Mouse (Mus musculus): ENCODE data around the gene Tssk3.
"Not testable (repeated sequence)": the region's sequence is repeated elsewhere in the genome, so short reads cannot be mapped to it uniquely, and the experiment has no call there.

The Tssk3 gene

DNA sequence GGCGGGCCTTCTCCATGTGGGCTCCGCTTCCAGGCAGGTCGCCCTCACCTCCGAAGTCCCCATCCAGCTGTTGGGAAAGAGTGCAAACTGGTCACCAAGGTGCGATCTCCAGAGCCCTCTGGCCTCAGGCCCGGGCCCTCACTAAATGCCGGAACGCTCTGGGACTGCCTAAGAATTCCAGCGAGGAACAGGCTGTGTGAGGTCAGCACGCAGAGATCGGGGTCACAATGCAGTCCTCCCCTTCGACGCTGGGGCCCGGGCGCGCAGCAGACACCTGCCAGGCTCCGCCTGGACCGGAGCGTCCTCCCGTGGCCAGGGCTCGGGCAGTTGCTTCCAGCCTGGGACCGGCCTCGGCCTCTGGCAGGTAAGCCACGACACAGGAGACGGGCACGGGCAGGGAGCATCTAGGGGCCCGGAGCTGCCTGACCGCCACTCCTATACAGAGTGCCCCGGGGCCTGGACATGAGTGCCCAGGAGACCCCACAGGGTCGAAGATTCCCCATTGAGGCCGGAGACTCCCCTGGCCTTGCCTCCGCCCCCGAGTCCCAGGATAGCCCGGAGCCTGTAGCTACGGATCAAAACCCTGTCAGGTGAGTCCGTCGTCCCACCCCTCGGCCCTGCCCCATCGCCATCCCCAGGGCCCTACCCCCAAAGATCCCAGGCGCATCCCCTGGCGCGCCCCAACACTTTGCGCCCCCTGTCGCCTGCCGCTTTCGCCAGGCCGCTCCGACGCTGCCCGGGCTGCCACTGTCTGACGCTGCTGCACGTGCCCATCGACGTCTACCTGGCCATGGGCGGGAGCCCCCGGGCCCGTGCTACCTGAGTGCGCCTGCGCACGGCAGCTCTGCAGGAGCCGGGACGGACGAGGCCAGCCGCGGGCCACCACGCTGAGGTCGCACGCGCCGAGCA, at the start of gene Tssk3, which contains the start of gene Fam229a:
Gene Tssk3 (minus strand): TSS at position 51 of the 909 bp plus-strand sequence.
Gene Fam229a (plus strand): TSS at position 219 of the 909 bp plus-strand sequence.
- no peak for DNase-seq (ENCODE audit: low spot score in 2 of 2)

DNA sequence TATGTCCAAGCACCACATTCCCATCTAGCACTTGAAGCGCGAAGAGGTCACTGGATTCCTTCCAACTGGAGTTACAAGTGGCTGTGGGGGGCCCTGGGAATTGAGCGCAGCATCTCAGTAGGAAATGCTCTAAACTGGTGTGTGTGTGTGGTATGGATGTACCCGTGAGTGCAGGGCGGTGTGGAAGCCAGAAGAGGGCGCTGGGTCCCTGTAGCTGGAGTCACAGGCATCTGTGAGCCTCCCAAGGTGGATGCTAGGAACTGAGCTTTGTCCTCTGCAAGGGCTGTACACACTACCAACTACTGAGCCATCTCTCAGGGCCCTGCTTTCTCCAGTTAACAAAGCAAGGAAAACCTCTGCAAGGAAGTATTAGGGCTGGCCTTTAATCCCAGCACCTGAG, 49.2 kb upstream of the Tssk3 start:
- DNase-seq (ENCODE audit: low spot score in 2 of 2): no peak

DNA sequence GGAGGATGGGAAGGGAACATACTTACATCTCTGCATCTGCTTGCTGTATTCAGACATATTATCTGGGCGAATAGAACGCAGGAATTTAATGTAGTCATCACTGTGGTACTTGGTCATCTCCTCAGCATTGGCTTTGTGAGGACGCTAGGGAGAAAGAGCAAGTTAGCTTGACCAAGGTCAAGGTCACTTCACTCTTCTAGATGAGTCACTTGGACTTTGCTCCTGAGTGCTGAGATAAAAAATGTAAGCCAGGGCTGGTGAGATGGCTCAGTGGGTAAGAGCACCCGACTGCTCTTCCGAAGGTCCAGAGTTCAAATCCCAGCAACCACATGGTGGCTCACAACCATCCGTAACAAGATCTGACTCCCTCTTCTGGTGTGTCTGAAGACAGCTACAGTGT, 38.1 kb upstream of the Tssk3 start:
- not testable (repeated sequence) for DNase-seq (ENCODE audit: low spot score in 2 of 2)

DNA sequence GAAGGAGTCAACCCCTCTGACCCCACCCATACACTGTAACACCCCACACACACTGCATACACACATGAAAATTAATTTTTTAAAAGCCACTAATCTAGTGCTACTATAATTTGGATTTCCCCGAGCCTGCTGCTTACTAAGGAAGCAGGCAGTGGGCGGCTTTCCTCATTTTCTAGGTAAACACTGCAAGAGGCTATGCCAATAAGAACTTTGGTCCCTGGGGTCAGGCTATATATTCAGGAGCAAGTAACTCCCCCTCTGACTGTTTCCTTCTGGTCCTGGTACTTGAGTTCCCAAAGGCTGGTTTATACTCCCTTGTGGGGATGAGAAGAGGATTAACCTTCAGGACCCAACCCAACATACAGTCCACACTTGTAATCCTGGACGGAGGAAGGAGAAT, 35.1 kb upstream of the Tssk3 start:
- DNase-seq (ENCODE audit: low spot score in 2 of 2): no peak

DNA sequence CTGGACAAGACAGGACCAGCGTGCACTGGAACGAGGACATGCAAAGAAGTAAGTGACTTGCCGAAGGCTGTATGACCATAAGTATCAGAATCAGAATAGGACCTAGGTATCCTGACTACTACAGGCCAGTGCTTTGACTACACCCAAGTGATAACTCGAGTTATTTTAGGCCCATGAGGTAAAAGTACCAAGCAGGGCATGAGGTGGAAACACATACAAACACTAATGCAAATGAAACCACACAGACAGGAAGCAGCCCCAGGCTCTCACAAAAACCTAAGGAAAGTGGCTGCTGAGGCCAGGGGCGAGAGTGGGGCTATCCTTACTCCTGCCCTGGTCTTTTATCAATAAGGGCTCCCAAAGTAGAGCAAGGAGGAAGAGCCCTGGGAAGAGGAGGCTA, 34.5 kb upstream of the Tssk3 start:
- no peak for DNase-seq (ENCODE audit: low spot score in 2 of 2)

DNA sequence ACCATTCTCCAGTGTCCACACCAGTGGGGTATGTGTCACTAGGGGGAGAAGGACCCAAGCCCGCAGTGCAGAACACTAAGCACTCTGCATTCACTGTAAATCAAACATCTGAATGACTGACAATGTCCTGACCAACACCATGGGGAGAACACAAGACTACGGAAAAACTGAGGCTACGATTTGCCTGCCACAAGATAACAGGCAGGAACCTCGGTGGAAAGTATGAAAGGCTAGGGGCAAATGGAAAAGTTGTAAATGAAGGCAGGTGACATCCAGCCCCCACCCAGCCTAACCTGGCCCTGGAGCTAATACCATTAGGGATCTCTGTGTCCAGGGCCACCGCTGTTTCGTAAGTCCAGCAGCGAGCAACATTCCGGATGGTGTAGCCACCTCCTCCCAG, 27.7 kb upstream of the Tssk3 start:
- no peak for DNase-seq (ENCODE audit: low spot score in 2 of 2)

DNA sequence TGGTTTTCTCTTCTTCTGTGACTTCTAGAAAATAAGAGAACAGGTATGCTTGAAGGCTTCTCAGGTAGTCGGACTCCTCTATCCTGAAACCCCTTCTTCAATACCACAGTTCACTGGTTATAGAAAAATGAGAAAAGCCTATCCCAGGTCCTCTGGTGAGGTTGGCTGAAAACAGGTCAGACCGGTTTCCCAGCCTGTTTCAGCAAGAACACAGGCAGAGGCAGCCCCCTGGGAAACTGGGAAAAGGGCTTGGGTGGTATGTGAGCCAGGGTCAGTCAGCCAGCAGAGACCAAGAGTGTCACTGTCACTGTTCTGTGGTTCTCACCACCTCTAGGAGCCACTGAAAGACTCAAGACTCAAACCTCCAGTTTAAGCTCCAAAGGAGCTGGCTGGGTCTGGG, 26.1 kb upstream of the Tssk3 start:
- DNase-seq (ENCODE audit: low spot score in 2 of 2): no peak

DNA sequence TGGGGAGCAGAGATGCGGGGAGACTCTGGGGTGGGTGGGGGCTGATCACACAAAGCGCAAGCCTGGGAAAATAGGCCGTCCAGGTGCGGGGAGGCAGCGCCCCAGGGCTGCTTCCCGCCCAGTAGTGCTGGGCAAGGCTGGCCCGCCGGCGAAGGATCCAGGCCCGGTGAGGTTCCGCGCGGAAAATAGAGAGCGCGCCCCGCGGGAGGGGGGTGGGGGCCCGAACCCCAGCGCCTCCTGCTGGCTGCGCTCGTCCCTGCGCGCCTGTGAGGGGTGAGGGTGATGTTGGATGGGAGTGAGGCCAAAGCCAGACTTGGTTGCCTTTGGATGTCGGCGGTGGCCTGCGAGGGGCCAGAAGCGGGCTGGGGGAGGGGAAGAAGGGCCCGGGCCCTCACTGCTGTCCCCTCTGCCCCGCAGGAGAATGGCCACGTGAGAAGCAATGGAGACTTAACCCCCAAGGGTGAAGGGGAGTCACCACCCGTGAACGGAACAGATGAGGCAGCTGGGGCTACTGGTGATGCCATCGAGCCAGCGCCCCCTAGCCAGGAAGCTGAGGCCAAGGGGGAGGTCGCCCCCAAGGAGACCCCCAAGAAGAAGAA, 23.6 kb upstream of the Tssk3 start:
- DNase-seq (ENCODE audit: low spot score in 2 of 2): no peak

DNA sequence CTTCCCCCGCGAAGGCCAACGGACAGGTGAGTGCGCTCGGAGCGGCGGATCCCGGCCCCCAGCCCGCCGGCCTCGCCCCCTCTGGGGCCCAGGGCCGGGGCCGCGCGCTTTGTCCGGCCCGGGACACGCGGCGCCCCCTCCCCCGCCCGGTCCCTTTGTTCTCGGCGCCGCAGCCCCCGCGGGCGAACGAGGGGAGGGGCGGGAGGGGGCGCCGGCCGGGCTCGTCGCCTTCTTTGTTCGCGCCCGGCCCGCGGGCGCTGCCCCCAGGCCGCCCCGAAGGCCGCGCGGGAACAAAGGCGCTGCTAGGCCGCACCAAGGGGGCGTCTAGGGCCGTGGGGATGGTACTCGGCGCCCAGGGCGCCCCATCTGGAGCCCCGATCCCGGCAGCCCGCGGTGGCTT, 23.1 kb upstream of the Tssk3 start:
- DNase-seq (ENCODE audit: low spot score in 2 of 2): no peak

DNA sequence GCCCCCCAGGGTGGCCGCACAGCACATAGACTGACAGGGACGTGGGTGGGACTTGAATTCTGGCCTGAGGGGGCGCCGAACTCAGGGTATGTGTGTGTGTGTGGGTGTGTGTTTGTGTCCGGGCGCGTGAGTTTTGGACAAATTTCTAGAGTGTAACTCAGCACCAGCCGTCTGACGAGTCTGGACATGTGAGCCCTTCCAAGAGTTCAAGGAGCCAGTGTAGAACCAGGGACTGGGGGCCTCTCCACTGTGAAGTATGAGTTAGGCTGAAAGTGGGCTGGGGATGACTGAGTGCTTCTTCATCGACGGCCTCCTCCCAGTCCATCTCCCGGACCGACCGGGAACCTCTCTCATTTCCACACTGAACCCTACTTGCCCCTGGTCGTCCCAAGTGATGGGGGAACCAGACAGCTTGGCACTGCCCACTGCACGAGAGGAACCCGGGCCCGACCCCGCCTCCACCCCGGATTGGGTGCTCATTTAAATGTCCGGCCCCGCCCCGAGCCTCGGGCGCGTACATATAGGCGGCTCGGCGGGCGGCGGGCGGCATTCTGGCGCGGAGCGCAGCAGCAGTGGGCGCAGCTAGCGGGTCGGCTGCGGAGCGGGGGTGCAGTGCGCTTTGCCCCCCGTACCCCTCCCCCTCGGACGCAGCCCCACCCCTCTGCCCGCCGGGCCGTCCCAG, 22.4 kb upstream of the Tssk3 start, which contains the start of gene Marcksl1:
Gene Marcksl1 (plus strand): TSS at position 496 of the 682 bp plus-strand sequence.
- peak in 1 of 2 experiments; percentile 64 for DNase-seq (ENCODE audit: low spot score in 2 of 2)

DNA sequence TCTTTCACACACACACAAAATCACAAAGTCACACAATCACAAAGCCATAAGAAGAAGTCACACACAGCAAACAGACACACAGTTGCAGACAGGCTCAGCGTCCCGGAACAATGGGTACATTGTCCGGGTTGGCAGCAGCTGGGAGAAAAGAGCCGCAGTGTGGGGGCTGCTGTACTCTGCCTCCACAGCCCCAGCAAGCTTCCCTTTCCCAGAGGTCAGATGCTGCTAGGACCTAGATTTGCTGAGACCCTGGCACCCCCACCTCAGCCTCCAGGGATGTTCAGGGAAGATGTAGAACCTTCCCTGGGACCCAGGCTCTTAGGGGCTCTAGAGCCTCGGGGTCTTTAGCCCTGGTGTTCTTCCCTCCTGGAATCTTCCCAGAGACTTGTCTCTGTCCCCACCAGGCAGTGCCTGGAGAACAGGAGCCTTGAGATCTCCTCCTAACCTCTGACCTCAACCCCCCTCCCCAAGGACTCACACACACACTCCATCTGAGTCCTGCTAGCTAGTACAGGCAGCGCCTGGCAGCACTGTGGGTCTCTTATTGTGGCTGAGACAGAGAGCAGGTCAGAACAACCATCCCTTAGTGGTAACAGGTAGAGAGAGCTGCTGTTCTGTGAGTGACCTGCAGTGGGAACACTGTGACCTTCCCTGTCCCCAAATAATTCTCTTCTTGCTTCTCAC, 20.7 kb upstream of the Tssk3 start:
- DNase-seq (ENCODE audit: low spot score in 2 of 2): no peak

DNA sequence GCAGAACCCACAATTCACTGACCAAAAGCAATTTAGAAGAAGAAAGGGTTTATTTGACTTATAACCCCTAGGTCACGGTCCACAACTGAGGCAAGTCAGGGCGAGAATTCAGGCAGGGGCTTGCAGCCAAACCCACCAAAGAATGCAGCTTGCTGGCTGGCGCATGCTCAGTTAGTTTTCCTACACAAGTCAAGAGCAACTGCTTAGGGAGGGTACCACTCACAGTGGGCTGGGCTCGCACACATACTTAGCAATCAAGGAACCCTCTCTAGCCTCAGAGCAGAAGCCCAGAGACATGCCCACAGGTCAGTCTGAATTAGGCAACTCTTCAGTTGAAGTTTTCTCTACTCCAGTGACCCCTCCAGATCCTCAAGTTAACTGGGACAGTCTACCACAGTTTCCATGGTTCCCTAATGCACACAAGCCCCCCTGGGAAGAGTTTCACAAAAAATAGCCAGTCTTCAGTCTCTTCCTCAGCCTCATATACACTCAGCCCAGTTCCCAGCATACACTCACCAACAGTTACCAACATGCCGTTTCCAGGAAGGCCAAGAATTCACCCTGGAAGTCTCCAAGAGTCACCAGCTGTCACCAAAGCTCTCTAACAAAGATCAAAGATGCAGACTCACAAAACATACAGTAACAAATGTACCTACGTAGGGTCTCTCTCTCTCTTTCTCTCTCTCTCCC, 20.0 kb upstream of the Tssk3 start:
- DNase-seq (ENCODE audit: low spot score in 2 of 2): no peak

DNA sequence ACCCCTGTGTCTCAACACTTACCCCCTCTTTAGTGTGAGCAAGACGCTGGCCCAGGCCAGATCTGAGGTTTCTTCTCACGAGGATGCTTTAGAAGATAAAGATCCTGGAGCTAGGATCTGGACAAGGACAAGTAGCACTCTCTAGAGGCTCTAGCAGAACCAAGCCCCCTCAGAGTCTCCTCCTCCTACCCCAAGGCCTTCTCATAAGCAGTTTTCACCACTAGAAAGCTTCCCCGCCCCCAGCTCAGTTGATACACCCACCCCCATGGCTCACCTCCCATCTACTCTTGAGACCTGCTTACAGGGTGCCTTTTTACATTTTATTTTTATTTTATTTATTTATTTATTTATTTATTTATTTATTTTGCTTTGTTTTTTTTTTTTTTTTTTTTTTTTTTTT, 18.8 kb upstream of the Tssk3 start:
- no peak for DNase-seq (ENCODE audit: low spot score in 2 of 2)

DNA sequence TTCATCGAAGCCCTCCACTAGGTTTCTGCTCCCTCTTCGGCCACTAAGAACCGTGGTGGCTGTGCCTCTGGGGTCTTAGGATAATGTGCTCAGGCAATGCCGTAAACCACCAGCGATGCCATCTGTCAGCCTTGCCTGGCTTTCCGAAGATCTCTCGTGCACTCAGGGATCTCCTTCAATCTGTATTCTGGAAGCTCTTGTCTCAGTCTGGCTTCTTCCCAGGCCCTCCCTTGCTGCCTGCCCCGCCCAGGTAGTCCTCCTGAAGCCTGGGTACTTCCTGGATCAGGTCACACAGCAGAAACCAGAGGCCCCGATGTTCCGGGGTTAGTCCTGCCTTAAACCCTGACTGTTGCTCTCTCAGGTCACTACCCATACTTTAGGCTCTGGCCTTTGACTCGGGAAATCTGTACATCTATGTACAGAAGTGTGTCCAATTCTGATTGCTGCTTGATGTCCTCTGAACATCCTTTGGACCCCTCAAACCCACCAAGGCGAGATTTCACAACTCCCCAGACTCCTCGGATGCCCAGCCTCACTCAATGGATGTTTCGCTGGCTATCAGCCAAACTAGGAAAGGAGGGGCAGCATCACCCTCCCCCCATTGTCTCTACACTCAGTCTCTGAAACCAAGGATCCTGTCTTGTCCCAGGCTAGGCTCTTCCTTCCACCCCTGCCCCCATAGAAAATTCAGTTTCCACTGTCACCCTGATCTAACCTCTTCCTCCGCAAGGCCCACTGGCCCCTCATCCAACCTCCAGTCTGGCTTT, 18.2 kb upstream of the Tssk3 start:
- no peak for DNase-seq (ENCODE audit: low spot score in 2 of 2)

DNA sequence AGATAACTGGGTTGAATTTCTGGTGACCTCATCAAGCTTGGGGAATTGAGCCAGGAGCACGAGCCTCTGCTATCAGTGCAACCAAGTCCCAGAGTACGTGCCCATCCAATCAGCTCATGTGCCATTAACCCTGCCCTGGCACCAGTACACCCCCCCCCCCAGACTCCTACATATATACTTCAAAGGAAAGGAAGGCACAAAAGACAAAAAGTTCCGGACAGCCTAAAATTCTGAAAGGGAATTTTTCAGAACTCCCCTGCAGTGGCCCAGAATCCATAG, 17.4 kb upstream of the Tssk3 start:
- DNase-seq (ENCODE audit: low spot score in 2 of 2): no peak

DNA sequence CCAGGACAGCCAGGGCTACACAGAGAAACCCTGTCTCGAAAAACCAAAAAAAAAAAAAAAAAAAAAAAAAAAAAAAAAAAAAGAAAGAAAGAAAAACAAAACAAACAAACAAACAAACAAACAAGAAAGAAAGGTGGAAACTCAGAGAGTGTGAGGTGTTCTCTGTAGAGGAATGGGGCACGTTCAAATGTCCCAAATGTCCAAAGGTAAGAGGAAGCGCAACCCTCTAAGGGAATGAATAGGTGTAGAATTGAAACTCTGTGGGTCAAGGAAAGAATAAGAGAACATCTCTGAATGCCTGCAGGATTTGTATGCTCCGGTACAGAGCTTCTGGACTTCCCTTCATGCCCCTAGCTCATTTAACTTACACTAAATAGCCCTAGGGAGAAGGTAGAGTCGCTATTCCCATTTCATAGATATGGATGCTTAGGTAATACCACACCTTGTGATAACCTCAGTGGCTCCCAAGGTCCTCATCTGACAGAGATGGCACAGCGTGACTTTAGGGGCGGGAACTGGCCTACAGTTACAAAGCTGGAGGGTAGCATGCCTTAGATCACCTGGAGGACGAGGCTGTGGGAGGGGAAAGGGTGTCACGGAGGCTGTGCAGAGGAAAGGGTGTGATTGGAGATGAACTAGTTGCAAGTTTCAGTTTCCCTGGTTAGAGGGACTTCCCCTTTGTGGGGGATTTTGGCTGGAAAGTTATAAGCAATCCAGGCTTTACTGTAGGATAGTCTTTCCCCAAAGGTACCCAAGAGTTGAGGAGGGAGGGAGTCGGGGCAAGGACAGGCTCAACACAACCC, 16.8 kb upstream of the Tssk3 start:
- no peak for DNase-seq (ENCODE audit: low spot score in 2 of 2)

DNA sequence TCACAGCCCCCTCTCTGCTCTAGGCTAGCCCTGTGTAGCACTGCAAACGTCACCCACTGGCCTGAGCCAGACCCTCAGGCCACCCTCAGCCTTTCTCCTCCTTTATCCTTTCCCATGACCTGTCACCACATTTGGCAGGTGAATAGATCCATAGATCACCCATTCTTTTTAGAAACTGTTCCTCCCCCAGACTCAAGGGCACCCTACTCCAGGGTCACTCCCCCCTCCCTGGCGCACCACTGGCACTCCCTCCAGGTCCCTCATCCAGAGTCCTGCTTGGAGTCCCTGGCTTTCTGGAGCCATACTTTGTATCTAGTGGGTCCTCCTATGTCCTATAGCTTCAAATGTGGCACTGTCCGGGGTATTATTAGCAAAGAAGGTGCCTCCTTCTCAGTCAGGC, 14.7 kb upstream of the Tssk3 start:
- no peak for DNase-seq (ENCODE audit: low spot score in 2 of 2)

DNA sequence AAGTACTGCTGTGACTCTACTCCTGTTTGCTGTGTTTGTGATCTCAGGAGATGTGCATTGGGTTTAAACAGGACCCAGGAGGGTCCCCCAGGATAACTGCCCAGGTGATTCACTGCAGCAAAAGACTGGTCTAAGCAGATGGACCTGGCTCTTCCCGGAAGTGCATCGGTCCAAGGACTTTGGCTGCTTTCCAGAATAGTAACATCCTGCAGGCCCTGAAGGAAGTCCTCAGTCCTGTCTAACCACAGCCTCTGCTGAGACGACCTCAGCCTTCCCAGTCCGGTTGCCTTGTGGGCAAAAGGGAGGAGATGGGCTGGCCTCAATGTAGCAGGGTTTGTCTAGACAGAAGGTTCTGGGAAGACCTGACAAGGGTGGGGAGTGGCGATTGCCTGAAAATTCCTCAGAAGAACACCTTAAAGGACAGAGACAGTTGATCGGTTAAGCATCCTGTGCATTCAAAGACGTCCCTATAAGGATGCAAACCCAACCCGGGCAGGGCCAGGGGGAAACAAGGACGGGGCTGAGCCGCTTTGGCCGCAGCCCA, 12.2 kb upstream of the Tssk3 start:
- DNase-seq (ENCODE audit: low spot score in 2 of 2): no peak

DNA sequence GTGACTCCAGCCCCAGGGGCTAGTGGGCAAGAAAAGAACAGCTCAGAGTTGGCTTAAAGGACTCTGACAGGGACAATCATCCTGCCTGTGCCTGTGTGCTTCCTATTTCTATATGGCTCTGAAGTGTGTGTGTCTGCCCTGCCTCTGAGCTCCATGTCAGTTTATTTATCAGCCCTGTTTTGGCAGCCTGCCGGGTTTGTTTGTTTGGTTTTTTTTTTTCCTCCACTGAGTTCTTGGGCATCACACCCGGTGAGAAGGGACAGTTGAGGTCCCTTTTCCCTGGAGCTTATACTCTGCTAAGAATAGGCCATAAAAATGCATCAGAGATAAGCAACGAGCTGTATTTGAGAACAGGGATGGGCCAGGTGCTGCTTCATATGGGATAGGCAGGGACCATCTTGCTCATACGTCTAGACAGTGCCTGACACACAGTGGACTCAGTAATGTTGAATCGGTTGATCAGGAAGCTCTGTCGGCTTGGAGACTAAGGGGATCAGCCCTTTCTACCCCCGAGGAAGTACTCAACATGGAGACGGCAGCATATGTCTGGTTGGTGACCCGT, 11.6 kb upstream of the Tssk3 start:
- DNase-seq (ENCODE audit: low spot score in 2 of 2): no peak
